22 mouse cellular contexts compared by ENCODE assay signal in the genomic region with DNA sequence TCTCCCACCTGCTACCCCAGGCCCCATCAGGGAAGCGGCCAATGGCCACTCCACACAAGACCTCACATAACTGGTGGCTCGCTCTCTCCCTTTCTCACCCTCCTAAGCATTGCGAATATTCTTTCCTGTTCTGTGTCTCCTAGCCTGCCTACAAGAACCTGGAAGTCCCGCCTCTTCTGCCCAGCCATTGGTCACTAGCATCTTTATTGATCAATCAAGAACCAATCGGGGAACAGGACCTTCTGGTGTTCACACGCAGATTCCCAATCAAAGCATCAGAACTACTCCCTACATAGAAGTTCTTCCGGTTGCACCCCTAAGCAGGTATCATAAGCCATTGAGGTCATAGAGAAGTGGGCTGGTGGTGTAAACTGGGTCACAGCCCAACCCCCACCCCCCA.
DNase-seq lines count a peak whose midpoint lies in the region; ATAC-seq and TF ChIP-seq lines count a peak whose summit lies in the region.
"Had no signal": no experiment of that assay in that cellular context is flagged by ENCODE, and none has a peak within 500 bp of the region (broad histone marks: within the 10 kb centered on the region; RNA-seq: fewer than 3 reads in every experiment).

No protein-coding gene starts in this region.

- ATAC-seq in midbrain, postnatal 0 days (ENCODE audit: low FRiP score): no peak
- ATAC-seq: hindbrain, postnatal 0 days; intestine, embryonic 16.5 days had no signal

- H3K27me3 ChIP-seq in midbrain, embryonic 10.5 days (ENCODE audit: low read depth, poor library complexity, severe bottlenecking): peaks cover 50% of the 10 kb centered on the region
- no peaks in the 10 kb centered on the region; the same call in 1 of the 2 replicates for H3K27me3 ChIP-seq in midbrain, postnatal 0 days (ENCODE audit: insufficient read depth, low read length)
- H3K27me3 ChIP-seq in thymus, adult 2 months (ENCODE audit: control insufficient read depth, insufficient read depth, low read length): no peaks in the 10 kb centered on the region
- H3K27me3 ChIP-seq: embryonic facial prominence, embryonic 12.5 days; stomach, embryonic 15.5 days had no signal

- 92% methylated on average over 7 of the region's 7 CpGs for WGBS in midbrain, embryonic 10.5 days
- WGBS in midbrain, postnatal 0 days: 93% methylated on average over 7 of the region's 7 CpGs
- WGBS in thymus, adult 2 months: 97% methylated on average over 7 of the region's 7 CpGs

- H3K4me2 ChIP-seq in midbrain, postnatal 0 days (ENCODE audit: low read depth, low read length, poor library complexity, severe bottlenecking): no peak overlapping the region
- H3K4me2 ChIP-seq: embryonic facial prominence, embryonic 12.5 days; forebrain, embryonic 12.5 days; midbrain, embryonic 12.5 days; stomach, embryonic 15.5 days had no signal

- no peaks in the 10 kb centered on the region for H3K36me3 ChIP-seq in midbrain, embryonic 10.5 days
- H3K36me3 ChIP-seq in midbrain, postnatal 0 days (ENCODE audit: insufficient read depth, low read length): no peaks in the 10 kb centered on the region
- no peaks in the 10 kb centered on the region for H3K36me3 ChIP-seq in thymus, adult 2 months (ENCODE audit: control insufficient read depth, insufficient read depth, low read length)
- H3K36me3 ChIP-seq: embryonic facial prominence, embryonic 12.5 days; forebrain, embryonic 12.5 days; G1E; midbrain, embryonic 12.5 days; stomach, embryonic 15.5 days had no signal

- H3K4me3 ChIP-seq in midbrain, embryonic 10.5 days: no peak overlapping the region
- no peak overlapping the region for H3K4me3 ChIP-seq in midbrain, postnatal 0 days (ENCODE audit: low read depth, low read length)
- H3K4me3 ChIP-seq in thymus, adult 2 months (ENCODE audit: control insufficient read depth, insufficient read depth, low read length): no peak overlapping the region
- H3K4me3 ChIP-seq: embryonic facial prominence, embryonic 12.5 days; forebrain, embryonic 12.5 days; midbrain, embryonic 12.5 days; stomach, embryonic 15.5 days had no signal

- no peak for TF ChIP-seq POLR2A in thymus, adult 2 months (IDR thresholded peaks at IDR 0.05; ENCODE audit: control insufficient read depth, extremely low read depth, insufficient read depth, low read length, poor library complexity)

- TF ChIP-seq CTCF in midbrain, postnatal 0 days (IDR thresholded peaks at IDR 0.05): no peak
- TF ChIP-seq CTCF in thymus, adult 2 months (IDR thresholded peaks at IDR 0.05; ENCODE audit: borderline replicate concordance, control insufficient read depth, extremely low read depth, insufficient read depth, low read length, poor library complexity): no peak

- H3K9me3 ChIP-seq in midbrain, embryonic 10.5 days (replicated peaks): no peaks in the 10 kb centered on the region
- H3K9me3 ChIP-seq in midbrain, postnatal 0 days (ENCODE audit: low read length): no peaks in the 10 kb centered on the region
- H3K9me3 ChIP-seq: embryonic facial prominence, embryonic 12.5 days; forebrain, embryonic 12.5 days; midbrain, embryonic 12.5 days; stomach, embryonic 15.5 days had no signal

- no peak overlapping the region for H3K27ac ChIP-seq in midbrain, embryonic 10.5 days (replicated peaks)
- no peak overlapping the region for H3K27ac ChIP-seq in midbrain, postnatal 0 days (ENCODE audit: low read depth, low read length)
- no peak overlapping the region for H3K27ac ChIP-seq in thymus, adult 2 months (ENCODE audit: control insufficient read depth, insufficient read depth, low read length)
- H3K27ac ChIP-seq: embryonic facial prominence, embryonic 12.5 days; forebrain, embryonic 12.5 days; hindbrain, postnatal 0 days; midbrain, embryonic 12.5 days; stomach, embryonic 15.5 days had no signal

- peak; percentile 15 for DNase-seq in midbrain, embryonic 10.5 days (ENCODE audit: low spot score)
- DNase-seq in midbrain, postnatal 0 days (ENCODE audit: low spot score): no peak
- DNase-seq in ES-CJ7 (ENCODE audit: low read depth, low spot score): peak; percentile 26
- DNase-seq in ZHBTc4 (ENCODE audit: low read depth, low spot score): peak; percentile 45
- no peak for DNase-seq in adrenal gland, postnatal 36 days
- DNase-seq in thymus, postnatal 14 days: no peak
- DNase-seq in thymus, adult 2 months: no peak
- DNase-seq: adrenal gland, postnatal 10 days; cerebellum, adult 8-10 months; gastrocnemius, postnatal 36 days; heart, postnatal 4 days; kidney, postnatal 36 days; layer of hippocampus, postnatal 36 days; right cerebral cortex, adult 18-20 months; thymus, postnatal 25 days had no signal

- peaks cover 18% of the 10 kb centered on the region for H3K4me1 ChIP-seq in midbrain, embryonic 10.5 days
- H3K4me1 ChIP-seq in midbrain, postnatal 0 days (ENCODE audit: insufficient read depth, low read length): peaks cover 8% of the 10 kb centered on the region; the same call in 1 of the 2 replicates
- no peaks in the 10 kb centered on the region for H3K4me1 ChIP-seq in thymus, adult 2 months (replicated peaks; ENCODE audit: control insufficient read depth, insufficient read depth, low read length)
- H3K4me1 ChIP-seq: stomach, embryonic 15.5 days had no signal

- no peak overlapping the region for H3K9ac ChIP-seq in midbrain, postnatal 0 days (replicated peaks; ENCODE audit: low read length, poor library complexity, severe bottlenecking)
- H3K9ac ChIP-seq: embryonic facial prominence, embryonic 12.5 days; forebrain, embryonic 12.5 days; midbrain, embryonic 12.5 days; stomach, embryonic 15.5 days had no signal

Comparison
In these comparisons a context has a peak if more than half of its experiments do, and no peak if none do; other contexts are left out.
1. DNase-seq: peak in midbrain, embryonic 10.5 days (single experiment), ES-CJ7 (single experiment) and ZHBTc4 (single experiment); none in midbrain, postnatal 0 days (single experiment), adrenal gland, postnatal 36 days (0 of 2), thymus, postnatal 14 days (single experiment) and thymus, adult 2 months (single experiment).